Mouse (Mus musculus) hindbrain, embryonic 11.5 days (tissue): ENCODE results near the gene Grin2b. TPM values are rescaled to one million over a fixed set of nuclear protein-coding genes. Genes with fewer than 3 reads are reported as not detected.

Source experiments
- ATAC-seq: fragments of 200-750 bp; cut with Nextera tagmentation; 2 replicates; pipeline ENCODE4 v1.8.0; 2017; ENCODE audit warnings: mild to moderate bottlenecking, moderate TSS enrichment, moderate library complexity; ENCODE audit not compliant: low FRiP score
- DNase-seq: peaks from one replicate; pipeline ENCODE4 v3.0.0-alpha.2; 2015; ENCODE audit warnings: low spot score
- H3K27ac ChIP-seq: fragments of 300-500 bp; sonication (generic); 2 replicates; pipeline ENCODE4 v1.5.1; 2014; ENCODE audit warnings: mild to moderate bottlenecking, low read depth, low read length
- H3K27me3 ChIP-seq: fragments of 300-500 bp; sonication (generic); 2 replicates; pipeline ENCODE4 v1.6.1; 2014; ENCODE audit warnings: mild to moderate bottlenecking, low read length, moderate library complexity, mixed read lengths; ENCODE audit not compliant: control insufficient read depth, insufficient read depth
- H3K36me3 ChIP-seq: fragments of 300-500 bp; sonication (generic); 2 replicates; pipeline ENCODE4 v1.6.1; 2014; ENCODE audit warnings: mild to moderate bottlenecking, low read length, moderate library complexity, mixed read lengths; ENCODE audit not compliant: control insufficient read depth, insufficient read depth
- H3K4me1 ChIP-seq: fragments of 300-500 bp; sonication (generic); replicated peaks from 2 replicates; pipeline ENCODE4 v1.6.1; 2014; ENCODE audit warnings: low read length, mixed read lengths; ENCODE audit not compliant: control insufficient read depth, insufficient read depth
- H3K4me2 ChIP-seq: fragments of 300-500 bp; sonication (generic); replicated peaks from 2 replicates; pipeline ENCODE4 v1.6.1; 2014; ENCODE audit warnings: mild to moderate bottlenecking, low read depth, low read length
- H3K4me3 ChIP-seq: fragments of 300-500 bp; sonication (generic); 2 replicates; pipeline ENCODE4 v1.5.1; 2014; ENCODE audit warnings: low read depth, low read length
- H3K9ac ChIP-seq: fragments of 300-500 bp; sonication (generic); 2 replicates; pipeline ENCODE4 v1.6.1; 2014; ENCODE audit warnings: low read depth, low read length
- H3K9me3 ChIP-seq: fragments of 300-500 bp; sonication (generic); 2 replicates; pipeline ENCODE4 v1.6.1; 2016; ENCODE audit warnings: low read length; ENCODE audit not compliant: control insufficient read depth
- WGBS: fragments of 180-500 bp; shearing (Covaris S2); extraction: QIAGEN DNeasy Blood & Tissue Kit; methylation state at CpG from one replicate; pipeline ENCODE4 v1.1.7; 2014; 5-methylcytosine and 5-hydroxymethylcytosine counted together
- polyA plus RNA-seq: library from polyadenylated mRNA; unstranded; fragments of >200 nt; fragmentation: Nextera tagmentation; extraction: Ambion mirVana; gene quantifications from 2 replicates; pipeline ENCODE4 v1.2.1, GENCODE M21; 2014

The Grin2b gene
- polyA plus RNA-seq, 1 experiment from 2014 or later: 2.0 TPM

DNA sequence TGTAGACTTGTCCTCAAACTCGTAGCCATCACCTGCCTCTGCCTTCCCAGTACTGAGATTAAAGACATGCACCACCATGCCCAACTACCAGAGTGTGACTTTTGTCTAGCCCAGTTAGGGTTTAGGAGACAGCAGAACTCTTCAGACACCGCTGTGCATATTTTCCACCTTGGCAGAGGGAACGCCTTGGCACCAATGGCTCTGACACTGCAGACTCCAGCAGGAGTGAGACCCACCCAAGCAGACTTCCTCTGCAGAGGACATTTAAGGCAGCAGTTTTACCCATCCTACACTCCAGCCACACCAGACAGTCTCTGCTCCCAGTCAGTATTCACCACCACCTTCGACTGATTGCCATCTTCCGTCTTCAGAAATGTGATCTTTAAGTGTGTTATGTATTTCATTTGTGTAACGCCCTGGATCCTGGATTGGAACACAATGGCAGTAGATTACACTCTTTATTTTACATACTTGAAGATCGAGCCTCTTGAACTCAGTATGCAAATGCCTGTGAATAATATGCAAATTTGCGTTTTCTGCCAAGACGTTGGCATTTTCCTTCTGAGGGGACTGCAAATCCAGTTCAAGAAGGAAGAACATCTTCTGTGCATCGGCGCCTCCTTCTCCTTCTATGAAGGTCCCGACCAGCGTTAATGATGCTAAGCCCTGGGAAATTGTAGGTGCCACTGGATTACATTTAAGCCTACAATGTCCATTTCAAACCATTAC, 100.8 kb downstream of the Grin2b start:
- Histone ChIP-seq H3K4me3 (no peak overlapping the region), H3K9me3 (no peaks in the 10 kb centered on the region), H3K4me2 (no peak overlapping the region), H3K27me3 (no peaks in the 10 kb centered on the region), H3K36me3 (no peaks in the 10 kb centered on the region), H3K27ac (no peak overlapping the region), H3K9ac (no peak overlapping the region), H3K4me1 (no peaks in the 10 kb centered on the region)
- no peak for DNase-seq
- ATAC-seq: no peak
- WGBS: 88% methylated on average over 13 of the region's 13 CpGs

DNA sequence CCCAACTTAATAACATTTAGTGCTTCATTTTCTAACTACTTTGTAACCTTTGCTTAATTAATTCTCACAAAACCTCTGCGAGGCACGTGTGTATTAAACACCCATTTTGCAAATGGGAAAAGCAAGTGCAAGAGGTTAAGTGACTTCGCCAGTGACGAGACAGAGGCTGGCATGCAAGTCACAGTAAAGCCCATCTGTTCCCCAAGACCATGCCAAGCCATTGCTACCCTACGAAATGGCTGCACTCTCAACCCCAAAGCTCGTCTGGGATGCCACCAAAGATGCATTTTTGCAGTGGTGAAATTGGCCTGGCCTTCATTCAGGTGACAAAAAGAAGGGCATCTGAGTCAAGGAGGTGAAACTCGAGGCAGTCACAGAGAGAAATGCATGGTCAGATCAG, 103.2 kb downstream of the Grin2b start:
- ATAC-seq: no peak
- H3K27ac ChIP-seq: no peak overlapping the region

DNA sequence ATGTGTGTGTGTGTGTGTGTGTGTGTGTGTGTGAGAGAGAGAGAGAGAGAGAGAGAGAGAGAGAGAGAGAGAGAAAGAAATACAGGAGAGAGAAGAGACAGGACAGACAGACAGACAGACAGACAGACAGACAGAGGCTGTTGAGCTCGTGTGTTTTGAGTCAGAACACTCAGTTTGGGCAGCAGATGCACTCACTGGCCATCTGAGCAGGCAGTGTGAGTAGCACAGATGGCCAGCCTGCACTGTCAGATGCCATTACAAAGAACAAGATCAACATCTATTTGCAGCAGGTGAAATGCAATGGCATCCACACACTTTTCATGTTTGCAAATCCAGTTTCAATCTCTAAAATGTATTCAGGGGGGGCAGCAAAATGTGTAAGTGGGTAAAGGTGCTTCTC, 120.0 kb downstream of the Grin2b start:
- no peak overlapping the region for H3K4me3 ChIP-seq
- H3K36me3 ChIP-seq: no peaks in the 10 kb centered on the region
- DNase-seq: no peak
- no peaks in the 10 kb centered on the region for H3K27me3 ChIP-seq
- WGBS: 73% methylated on average over 1 of the region's 1 CpGs
- H3K9me3 ChIP-seq: no peaks in the 10 kb centered on the region
- H3K27ac ChIP-seq: no peak overlapping the region
- no peak overlapping the region for H3K4me2 ChIP-seq
- H3K4me1 ChIP-seq: no peaks in the 10 kb centered on the region
- no peak overlapping the region for H3K9ac ChIP-seq
- no peak for ATAC-seq

More for the DNA sequence above, 103.2 kb downstream of the Grin2b start:
- no peak overlapping the region for H3K9ac ChIP-seq
- no peak for DNase-seq
- no peaks in the 10 kb centered on the region for H3K27me3 ChIP-seq
- no peaks in the 10 kb centered on the region for H3K4me1 ChIP-seq
- no peaks in the 10 kb centered on the region for H3K36me3 ChIP-seq
- H3K4me3 ChIP-seq: no peak overlapping the region
- H3K4me2 ChIP-seq: no peak overlapping the region
- WGBS: 87% methylated on average over 7 of the region's 7 CpGs
- H3K9me3 ChIP-seq: no peaks in the 10 kb centered on the region

DNA sequence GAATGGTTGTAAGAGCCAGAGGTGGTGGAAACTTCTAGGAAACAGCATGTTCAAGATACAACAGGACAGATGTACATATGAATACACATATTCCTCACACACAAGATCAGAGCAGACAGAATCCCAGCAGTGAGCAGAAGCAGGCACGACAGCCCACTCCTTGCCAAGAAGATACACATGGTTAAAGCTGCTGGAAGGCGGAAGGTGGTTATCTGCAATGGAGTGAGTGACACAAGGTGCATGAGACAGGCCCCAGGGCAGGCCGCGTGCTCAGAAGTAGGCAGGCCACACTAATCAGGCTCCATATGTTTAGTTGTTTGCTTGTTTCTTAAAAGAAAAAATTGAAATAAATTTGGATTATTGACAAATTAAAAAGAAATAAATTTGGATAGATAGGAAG, 123.0 kb downstream of the Grin2b start:
- Histone ChIP-seq H3K4me3 (no peak overlapping the region), H3K4me2 (no peak overlapping the region), H3K27ac (no peak overlapping the region), H3K9ac (no peak overlapping the region), H3K4me1 (no peaks in the 10 kb centered on the region), H3K9me3 (no peaks in the 10 kb centered on the region), H3K27me3 (no peaks in the 10 kb centered on the region), H3K36me3 (no peaks in the 10 kb centered on the region)
- ATAC-seq (no peak), DNase-seq (no peak)
- WGBS: 80% methylated on average over 4 of the region's 4 CpGs

DNA sequence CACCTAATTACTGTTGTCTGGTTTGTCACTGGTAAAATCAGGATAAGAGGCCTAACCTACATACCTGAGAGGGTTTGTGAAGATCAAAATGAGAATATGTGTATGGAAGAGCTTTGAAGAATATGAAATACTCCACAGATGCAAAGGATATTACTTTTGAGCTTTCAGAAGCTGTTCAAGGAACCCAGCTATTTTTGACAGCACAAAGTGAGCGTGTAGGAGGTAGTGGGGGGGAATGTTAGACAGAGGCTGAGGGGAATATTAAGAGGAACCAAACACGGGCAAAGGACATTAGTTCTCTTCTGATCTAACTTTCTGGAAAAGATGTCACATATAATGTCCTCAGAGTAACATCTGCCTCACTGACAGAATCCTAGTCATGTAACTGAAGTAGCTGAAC, 125.2 kb downstream of the Grin2b start:
- no peaks in the 10 kb centered on the region for H3K4me1 ChIP-seq
- H3K27ac ChIP-seq: no peak overlapping the region
- ATAC-seq: no peak
- H3K9ac ChIP-seq: no peak overlapping the region
- 82% methylated on average over 2 of the region's 2 CpGs for WGBS
- H3K27me3 ChIP-seq: no peaks in the 10 kb centered on the region
- H3K4me3 ChIP-seq: no peak overlapping the region
- no peak for DNase-seq
- no peaks in the 10 kb centered on the region for H3K9me3 ChIP-seq
- H3K36me3 ChIP-seq: no peaks in the 10 kb centered on the region
- no peak overlapping the region for H3K4me2 ChIP-seq

DNA sequence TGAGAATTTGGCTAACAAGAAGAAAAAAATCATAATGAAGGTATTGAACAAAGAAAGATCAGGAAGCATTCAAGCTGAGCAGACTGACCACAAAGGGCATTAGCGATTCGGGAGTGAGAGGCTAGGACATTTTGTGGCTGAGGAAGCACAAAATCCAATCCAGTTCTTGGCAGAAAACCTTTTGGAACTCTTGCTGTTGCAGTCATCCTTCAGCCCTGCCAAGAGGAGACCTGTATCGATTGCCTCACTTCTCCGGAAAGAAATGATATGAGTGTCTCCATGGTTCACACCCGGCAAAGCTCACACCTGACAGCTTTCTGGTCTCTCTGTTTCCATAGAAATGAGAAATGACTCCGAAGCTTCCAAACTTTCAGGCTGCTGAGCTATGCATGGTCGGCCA, 127.2 kb downstream of the Grin2b start:
- 76% methylated on average over 7 of the region's 7 CpGs for WGBS
- Histone ChIP-seq H3K9ac (no peak overlapping the region), H3K27ac (no peak overlapping the region), H3K4me2 (no peak overlapping the region), H3K4me1 (no peaks in the 10 kb centered on the region), H3K4me3 (no peak overlapping the region), H3K36me3 (no peaks in the 10 kb centered on the region), H3K9me3 (no peaks in the 10 kb centered on the region), H3K27me3 (no peaks in the 10 kb centered on the region)
- no peak for DNase-seq
- no peak for ATAC-seq

DNA sequence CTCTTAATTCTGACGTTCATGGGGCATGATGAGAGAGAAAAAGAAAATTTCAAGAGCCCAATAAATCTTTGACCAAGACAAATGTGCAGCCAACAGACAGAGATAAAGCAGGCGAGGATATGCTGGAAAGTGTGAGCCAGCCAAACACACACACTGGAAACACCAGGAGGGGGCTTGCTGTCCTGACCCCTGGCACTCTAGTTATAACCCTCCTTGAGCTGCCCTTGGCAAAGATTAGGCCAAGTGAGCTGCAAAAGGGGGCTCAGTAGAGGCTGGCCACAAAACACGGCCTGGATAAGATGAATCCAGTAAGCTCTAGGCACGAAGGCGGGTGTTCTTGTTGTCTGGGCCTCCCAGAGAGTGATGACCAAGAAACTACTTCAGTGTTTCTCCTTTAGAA, 128.8 kb downstream of the Grin2b start:
- no peak overlapping the region for H3K4me3 ChIP-seq
- ATAC-seq: no peak
- no peaks in the 10 kb centered on the region for H3K27me3 ChIP-seq
- no peaks in the 10 kb centered on the region for H3K4me1 ChIP-seq
- no peak overlapping the region for H3K27ac ChIP-seq
- no peak overlapping the region for H3K4me2 ChIP-seq
- H3K9me3 ChIP-seq: no peaks in the 10 kb centered on the region
- no peak for DNase-seq
- H3K36me3 ChIP-seq: no peaks in the 10 kb centered on the region
- WGBS: 79% methylated on average over 5 of the region's 5 CpGs
- no peak overlapping the region for H3K9ac ChIP-seq

DNA sequence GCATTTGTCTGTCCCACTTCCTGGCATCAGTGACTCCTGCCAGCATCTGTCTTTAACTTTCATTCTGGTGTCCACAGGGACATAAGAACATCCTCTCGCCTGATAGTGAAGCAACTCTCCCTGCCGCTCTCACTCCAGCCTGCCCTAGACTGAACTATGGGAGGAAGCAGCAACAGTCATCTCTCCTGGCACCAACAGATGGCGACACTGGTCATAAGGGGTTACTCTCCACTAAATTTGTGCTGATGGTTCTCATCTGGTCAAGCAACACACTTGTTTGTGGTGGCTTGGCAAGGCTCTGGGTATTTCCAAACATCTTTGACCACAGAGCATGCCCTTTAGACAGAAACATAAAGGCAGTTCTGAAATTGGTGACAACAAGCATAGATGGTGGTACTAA, 130.9 kb downstream of the Grin2b start:
- no peaks in the 10 kb centered on the region for H3K9me3 ChIP-seq
- ATAC-seq (no peak), DNase-seq (no peak)
- H3K4me3 ChIP-seq: no peak overlapping the region
- no peaks in the 10 kb centered on the region for H3K36me3 ChIP-seq
- H3K4me2 ChIP-seq: no peak overlapping the region
- no peak overlapping the region for H3K9ac ChIP-seq
- H3K27ac ChIP-seq: no peak overlapping the region
- 81% methylated on average over 3 of the region's 3 CpGs for WGBS
- H3K4me1 ChIP-seq: no peaks in the 10 kb centered on the region
- no peaks in the 10 kb centered on the region for H3K27me3 ChIP-seq

DNA sequence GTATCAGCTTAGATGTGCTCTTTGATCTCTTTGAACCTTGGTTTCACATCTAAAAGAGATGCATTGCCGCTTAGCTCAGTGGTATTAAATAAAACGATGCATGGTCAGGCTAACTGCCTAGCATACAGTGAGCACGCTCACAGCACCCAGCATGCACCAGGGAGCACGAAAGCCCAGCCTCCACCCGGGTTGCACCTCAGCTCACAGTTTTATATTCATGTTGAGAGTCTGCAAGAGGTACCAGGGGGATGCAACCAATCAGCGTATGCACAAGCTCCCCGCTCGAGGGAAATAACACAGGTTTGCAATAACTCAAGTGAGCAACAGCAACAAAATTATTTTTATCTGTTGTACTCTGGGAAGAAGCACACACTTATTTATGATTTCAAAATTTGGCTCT, 131.5 kb downstream of the Grin2b start:
- Histone ChIP-seq H3K9ac (no peak overlapping the region), H3K9me3 (no peaks in the 10 kb centered on the region), H3K4me2 (no peak overlapping the region), H3K4me3 (no peak overlapping the region), H3K4me1 (no peaks in the 10 kb centered on the region), H3K36me3 (no peaks in the 10 kb centered on the region), H3K27me3 (no peaks in the 10 kb centered on the region), H3K27ac (no peak overlapping the region)
- WGBS: 83% methylated on average over 8 of the region's 8 CpGs
- DNase-seq: no peak
- ATAC-seq: no peak
